Mouse (Mus musculus) left cerebral cortex, adult 8-10 months (tissue): ENCODE results near the gene Ttl. TPM values are rescaled to one million over a fixed set of nuclear protein-coding genes. Genes with fewer than 3 reads are reported as not detected.

Experiments
- DNase-seq, 2 experiments: peaks; one replicate each; pipeline ENCODE4 v3.0.0; 2022; ENCODE audit warnings: low spot score in 2 of 2
- total RNA-seq, 4 experiments: library from RNA; stranded (reverse); gene quantifications; 2 replicates each; pipeline ENCODE4 v1.2.4; 2022

Ttl gene
- 10 to 100 TPM; 61.6 to 69.8 (median 63.3) TPM for total RNA-seq

GRCm38 (mm10) chr2:129065437-129066282 lies at the start of gene Ttl:
Gene Ttl (plus strand): TSS chr2:129065942.
- DNase-seq = peak; percentile 45 to 65

DNA sequence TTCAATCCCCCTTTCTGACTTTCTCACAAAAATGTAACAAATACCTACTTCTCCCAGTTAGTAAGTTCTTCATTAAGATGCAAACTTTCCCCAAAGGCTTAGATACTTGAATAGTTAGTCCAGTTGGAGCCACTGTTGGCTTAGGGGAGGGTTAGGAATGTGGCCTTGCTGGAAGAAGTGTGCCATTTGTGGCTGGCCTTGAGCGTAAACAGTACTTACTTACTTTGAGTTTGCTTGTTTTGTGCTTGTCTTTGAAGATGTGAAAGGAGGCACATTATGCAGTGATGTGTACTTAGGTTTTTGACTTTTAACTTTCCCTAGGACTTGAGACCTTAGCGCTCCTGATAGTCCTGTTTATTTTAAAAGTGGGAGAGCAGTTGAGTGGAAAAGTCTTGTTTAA lies 45.6 kb upstream of the Ttl start:
- DNase-seq = no peak

DNA sequence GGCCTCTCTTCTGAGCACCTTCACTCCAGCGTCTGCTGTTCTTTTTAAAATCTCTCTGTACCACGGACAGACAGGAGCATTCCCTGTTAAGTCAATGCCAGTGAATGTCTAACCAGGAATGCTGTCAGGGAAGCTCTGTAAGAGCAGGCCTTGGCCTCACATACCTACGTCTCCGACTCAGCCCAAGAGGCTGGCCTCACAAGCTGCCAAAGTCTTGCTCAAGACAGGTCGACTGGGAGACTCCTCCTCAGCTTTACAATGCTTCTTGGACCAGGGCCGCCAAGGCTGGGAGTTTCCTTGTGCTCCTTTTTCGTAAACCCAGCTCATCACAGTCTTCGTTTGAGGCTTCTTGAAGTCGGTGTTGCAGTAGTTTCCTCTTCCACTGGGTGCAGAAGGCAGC lies 40.9 kb upstream of the Ttl start:
- no peak for DNase-seq

GRCm38 (mm10) chr2:129035381-129035780 lies 30.4 kb upstream of the Ttl start:
- DNase-seq = no peak

DNA sequence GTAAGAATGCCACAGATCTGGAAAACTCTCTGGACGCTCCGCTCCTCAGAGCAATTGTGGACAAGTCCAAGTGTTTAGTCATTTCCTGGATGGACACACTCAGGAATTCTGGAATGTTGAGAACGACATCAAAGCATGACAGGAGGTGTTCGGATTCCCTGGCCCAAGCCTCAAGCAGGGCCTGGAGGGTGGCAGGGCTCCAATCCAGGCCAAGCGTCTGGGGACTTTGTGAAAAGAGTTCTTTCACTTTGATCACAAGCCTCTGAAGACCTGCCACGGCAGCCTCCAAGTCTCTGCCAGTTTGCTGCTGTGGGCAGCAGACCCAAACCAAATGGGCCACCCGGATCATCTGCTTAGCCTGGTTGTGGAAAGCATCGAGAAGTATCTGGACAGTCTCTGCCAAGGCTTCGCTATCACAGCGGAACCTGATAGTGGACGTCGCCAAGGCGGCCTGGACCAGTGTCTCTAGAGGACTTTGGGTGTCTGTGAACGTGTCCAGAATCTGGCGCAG lies 27.3 kb upstream of the Ttl start:
- no peak for DNase-seq

DNA sequence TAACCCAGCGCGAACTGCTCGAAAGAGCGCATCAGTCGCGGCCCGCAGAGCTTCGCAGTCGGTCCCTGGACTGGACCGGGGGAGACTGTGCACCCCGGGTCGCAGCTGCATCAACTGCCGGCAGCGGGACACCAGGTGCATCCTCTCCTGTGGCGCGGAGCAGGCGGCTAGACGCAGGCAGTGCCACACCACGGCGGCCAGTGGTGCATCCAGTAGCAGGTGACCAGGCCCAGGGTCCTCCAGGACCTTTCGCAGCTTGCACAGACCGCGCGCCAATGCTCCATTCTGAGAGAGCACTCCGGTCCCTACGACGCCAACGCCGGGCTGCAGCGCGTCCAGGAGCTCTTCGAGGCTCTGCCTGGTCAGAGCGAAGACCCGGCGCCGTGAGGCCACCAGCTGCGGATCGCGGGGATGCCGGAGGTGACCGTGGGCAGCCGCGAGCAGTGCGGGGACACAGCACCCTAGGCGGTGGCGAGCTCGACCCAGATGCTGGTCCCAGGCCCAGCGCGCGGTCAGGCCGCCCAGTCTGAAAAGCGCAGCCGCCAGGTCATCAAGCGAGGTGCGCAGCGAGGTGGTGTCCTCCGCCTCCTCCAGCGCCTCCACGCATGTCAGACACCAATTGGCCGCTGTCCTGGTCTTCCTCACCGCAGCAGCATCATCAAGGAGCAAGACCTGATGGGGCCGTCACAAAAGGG lies 26.7 kb upstream of the Ttl start:
- no peak for DNase-seq

GRCm38 (mm10) chr2:129040567-129040966 lies 25.2 kb upstream of the Ttl start:
- no peak for DNase-seq

- DNase-seq = no peak
These were observed 19.4 kb upstream of the Ttl start for GRCm38 (mm10) chr2:129046172-129046845.

DNA sequence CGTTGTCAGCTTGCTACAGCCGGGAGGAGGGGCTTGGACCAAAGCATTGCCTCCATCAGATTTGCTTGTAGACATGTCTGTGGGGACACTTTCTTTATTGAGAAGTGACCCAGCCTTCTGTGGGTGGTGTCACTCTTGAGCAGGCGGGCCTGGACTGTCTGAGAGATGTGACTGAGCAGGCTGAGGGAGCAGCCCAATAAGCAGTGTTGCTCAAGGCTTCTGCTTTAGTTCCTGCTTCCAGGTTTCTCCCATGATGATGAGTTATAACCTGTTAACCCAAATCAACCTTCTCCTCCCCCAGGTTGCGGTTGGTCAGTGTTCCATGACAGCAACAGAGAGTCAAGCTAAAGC lies 18.9 kb upstream of the Ttl start:
- no peak for DNase-seq

DNA sequence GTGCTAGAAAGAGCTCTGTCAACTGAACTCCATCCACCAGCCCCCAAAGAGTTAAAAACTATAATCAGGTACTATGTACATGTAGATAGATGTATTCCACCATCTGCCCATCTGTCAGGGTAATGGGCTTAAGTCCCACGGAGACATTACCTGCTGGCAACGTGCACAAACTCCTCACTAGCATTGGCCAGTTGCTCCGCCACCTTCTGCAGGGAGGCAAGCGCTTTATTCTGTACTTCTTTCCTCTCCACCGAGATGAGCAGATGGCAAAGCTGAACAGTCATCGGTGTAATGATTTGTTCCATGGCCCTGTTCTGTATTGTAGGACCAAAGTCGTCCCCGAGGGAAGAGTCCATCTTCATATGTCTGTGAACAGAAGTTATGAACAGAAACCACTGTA lies 17.9 kb upstream of the Ttl start, which contains the start of gene Vinac1:
Gene Vinac1, minus strand, starts transcription at position 362 of the 400 bp plus-strand sequence.
- DNase-seq = no peak

- no peak for DNase-seq
These were observed 13.2 kb upstream of the Ttl start for GRCm38 (mm10) chr2:129052451-129052983.

DNA sequence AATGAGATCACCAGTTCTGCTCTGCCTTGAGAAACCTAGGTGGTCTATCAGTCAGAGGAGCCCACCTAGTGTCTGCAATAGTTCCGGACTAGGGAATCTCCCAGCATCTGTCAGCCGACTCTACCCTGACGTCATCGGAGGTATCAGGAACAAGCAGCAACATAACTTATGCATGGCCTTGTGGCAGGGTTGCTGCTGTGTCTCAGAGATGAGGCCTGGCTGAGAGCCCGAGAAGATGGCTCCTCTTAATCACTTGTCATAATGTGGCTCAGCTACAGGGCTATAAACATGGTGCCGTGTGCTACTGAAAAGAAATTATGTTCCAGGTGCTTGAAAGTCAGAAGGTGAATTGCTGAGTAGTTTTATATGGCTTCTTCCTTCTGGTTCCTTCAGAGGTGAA lies 10.0 kb upstream of the Ttl start:
- DNase-seq = no peak

DNA sequence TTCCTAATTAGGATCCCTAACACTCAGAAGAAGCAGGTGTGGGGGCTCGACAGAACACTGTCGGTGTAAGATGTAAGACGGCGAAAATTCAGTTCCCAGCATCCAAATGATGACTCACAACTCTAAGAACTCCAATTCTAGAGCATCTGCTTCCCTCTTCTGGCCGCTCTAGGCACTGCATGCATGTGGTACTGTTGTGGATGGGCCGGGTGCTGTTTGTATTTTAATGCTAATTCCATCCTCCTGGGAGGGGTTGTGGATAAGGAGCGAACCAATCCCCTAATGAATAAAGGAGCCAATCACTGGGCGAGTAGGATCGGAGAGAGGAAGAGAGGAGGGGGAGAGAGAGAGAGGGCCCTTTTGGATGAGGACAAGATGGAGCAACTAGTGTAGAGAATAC lies 9.1 kb upstream of the Ttl start:
- DNase-seq = no peak

DNA sequence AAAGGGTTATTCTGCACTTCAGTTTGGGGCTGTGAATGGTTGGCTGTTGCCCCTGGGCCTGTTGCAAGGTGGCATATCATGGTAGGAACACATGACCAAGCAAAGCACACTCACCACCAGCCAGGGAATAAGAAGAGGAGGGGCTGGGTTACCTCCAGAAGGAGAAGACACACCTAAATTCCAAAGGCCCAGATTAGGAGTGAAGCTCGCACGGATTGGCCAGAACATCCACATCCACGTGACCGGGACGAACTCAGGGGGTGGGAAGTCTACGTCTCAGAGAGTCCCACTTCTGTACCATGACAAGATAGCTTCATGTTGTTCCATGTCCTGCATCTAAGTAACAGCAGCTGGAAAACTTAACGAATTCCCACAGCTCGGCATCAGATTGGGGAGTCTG lies 8.5 kb upstream of the Ttl start:
- DNase-seq = no peak

DNA sequence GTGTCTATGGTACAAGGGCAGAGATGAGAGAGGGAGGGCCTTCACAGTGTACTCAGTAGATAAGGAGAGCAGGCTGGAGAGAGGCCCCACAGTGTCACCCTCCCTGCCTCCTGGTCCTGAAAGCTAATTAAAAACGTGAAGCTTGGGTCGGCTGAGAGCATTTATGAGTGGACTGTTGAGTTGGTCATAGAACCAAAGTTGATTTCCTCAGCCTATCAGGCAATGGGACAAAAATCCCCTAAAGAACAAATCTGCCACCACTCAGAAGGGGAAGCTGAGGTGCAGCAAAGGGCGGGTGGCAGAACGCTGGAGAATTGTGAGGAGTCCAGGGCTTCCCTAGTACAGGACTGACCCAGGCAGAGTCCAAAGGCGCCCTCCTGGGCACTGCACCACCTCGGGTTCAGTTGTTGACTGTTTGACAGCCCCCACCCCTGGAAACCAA lies 7.8 kb upstream of the Ttl start:
- no peak for DNase-seq

DNA sequence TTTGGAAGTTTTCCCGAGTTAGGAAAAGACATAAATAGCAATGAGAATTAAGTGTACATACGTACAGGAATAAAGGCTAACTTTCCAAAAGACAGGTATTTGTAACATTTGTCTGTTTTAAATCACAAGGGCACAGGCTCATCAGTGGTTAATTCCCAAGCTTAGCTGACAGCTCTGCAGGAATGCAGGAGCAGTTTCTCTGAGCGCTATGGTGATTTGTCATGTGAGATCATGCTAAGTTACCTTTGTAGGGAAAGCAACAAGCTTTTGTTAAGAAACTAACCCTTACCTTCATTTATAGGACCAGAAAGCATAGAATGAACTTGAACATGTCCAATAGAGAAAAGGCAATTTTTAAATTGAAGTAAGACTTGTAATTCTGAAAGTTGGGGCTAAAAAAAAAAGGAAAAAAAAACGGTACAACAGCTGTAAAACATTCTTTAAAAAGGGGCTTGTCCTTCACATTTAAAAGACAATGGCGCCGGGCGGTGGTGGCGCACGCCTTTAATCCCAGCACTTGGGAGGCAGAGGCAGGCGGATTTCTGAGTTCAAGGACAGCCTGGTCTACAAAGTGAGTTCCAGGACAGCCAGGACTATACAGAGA lies 4.2 kb upstream of the Ttl start:
- DNase-seq = no peak

DNA sequence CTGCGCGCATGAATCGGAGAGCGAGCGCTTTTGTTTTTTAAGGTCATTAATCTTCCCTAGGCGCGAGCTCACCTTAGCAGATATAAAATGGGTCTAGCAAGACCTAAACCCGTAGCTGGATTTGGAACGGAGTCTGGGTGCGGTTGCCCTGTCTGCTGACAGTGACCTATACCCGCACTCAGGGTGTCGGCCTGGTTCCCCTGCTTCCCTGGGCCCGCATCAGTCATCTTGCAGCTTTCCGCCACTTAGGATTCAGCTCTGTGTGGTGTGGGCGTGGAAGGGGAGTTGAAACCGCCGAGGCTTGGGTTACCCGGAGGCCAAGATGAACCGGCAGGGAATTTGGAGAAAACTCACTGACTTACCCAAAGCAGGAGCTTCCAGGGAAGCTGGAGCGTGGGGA lies 584 bp downstream of the Ttl start:
- peak; percentile 52 to 54 for DNase-seq

GRCm38 (mm10) chr2:129070296-129070695 lies 4.6 kb downstream of the Ttl start:
- no peak for DNase-seq

GRCm38 (mm10) chr2:129078313-129078712 lies 12.6 kb downstream of the Ttl start:
- DNase-seq = no peak

DNA sequence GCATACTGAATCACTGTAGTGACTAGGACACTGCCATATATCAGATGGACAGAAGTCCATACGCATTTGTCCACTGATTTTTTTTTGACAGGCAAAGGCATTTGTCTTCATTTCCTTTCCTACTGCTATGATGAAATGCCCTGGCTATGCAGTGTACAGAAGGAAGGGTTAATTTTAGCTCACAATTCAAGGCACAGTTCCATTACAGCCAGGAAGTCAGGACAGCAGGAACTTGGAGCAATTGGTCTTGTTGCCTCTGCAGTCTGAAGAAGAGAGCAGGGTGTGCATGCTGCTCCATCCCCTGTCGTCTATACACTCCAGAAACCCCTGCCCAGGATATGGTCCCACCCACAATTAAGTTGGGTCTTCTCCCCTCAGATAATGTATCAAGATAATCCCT lies 13.5 kb downstream of the Ttl start:
- DNase-seq = no peak

GRCm38 (mm10) chr2:129081097-129081496 lies 15.4 kb downstream of the Ttl start:
- DNase-seq = no peak
